Mouse (Mus musculus) lung, embryonic 14.5 days (tissue): ENCODE results near the gene Rfng. TPM values are rescaled to one million over a fixed set of nuclear protein-coding genes. Genes with fewer than 3 reads are reported as not detected.

Experiments
- ATAC-seq: fragments of 200-750 bp; cut with Nextera tagmentation; 2 replicates; pipeline ENCODE4 v1.8.0; 2017; ENCODE audit warnings: mild to moderate bottlenecking, moderate TSS enrichment, moderate library complexity; ENCODE audit not compliant: insufficient read depth
- DNase-seq: peaks from one replicate; pipeline ENCODE4 v3.0.0-alpha.2; 2015
- H3K27ac ChIP-seq: fragments of 300-500 bp; sonication (generic); 2 replicates; pipeline ENCODE4 v1.5.1; 2014; ENCODE audit warnings: low read depth, mild to moderate bottlenecking, moderate library complexity
- H3K27me3 ChIP-seq: fragments of 300-500 bp; sonication (generic); 2 replicates; pipeline ENCODE4 v1.6.1; 2014; ENCODE audit warnings: low read length, control low read depth; ENCODE audit not compliant: insufficient read depth
- H3K36me3 ChIP-seq: fragments of 300-500 bp; sonication (generic); 2 replicates; pipeline ENCODE4 v1.6.1; 2014; ENCODE audit warnings: control low read depth; ENCODE audit not compliant: insufficient read depth
- H3K4me1 ChIP-seq: fragments of 300-500 bp; sonication (generic); 2 replicates; pipeline ENCODE4 v1.6.1; 2014; ENCODE audit warnings: antibody characterized with exemption, control low read depth; ENCODE audit not compliant: insufficient read depth
- H3K4me2 ChIP-seq: fragments of 300-500 bp; sonication (generic); 2 replicates; pipeline ENCODE4 v1.6.1; 2014; ENCODE audit warnings: mild to moderate bottlenecking
- H3K4me3 ChIP-seq: fragments of 300-500 bp; sonication (generic); 2 replicates; pipeline ENCODE4 v1.5.1; 2014; ENCODE audit warnings: low read depth, low read length
- H3K9ac ChIP-seq: fragments of 300-500 bp; sonication (generic); 2 replicates; pipeline ENCODE4 v1.6.1; 2014
- H3K9me3 ChIP-seq: fragments of 300-500 bp; sonication (generic); 2 replicates; pipeline ENCODE4 v1.6.1; 2016; ENCODE audit warnings: low read depth, low read length, control low read depth
- CTCF ChIP-seq: IDR thresholded peaks from 2 replicates; pipeline ENCODE4 v1.5.1; 2016; ENCODE audit warnings: antibody characterized with exemption, low read depth
- WGBS: fragments of 180-500 bp; shearing (Covaris S2); extraction: QIAGEN DNeasy Blood & Tissue Kit; methylation state at CpG from one replicate; pipeline ENCODE4 v1.1.7; 2014; 5-methylcytosine and 5-hydroxymethylcytosine counted together
- polyA plus RNA-seq: library from polyadenylated mRNA; unstranded; fragments of >200 nt; fragmentation: Nextera tagmentation; extraction: Ambion mirVana; gene quantifications from 2 replicates; pipeline ENCODE4 v1.2.1, GENCODE M21; 2014

Gene Rfng
- polyA plus RNA-seq, 1 experiment from 2014 or later = 34.0 TPM

GRCm38 (mm10) chr11:120751606-120752005 lies 32.4 kb downstream of the Rfng start:
- no peaks in the 10 kb centered on the region for H3K9me3 ChIP-seq
- WGBS = 43% methylated on average over 4 of the region's 4 CpGs
- no peak for TF ChIP-seq CTCF
- no peak overlapping the region for H3K4me2 ChIP-seq
- DNase-seq (no peak), ATAC-seq (no peak)
- H3K4me3 ChIP-seq = no peak overlapping the region
- H3K4me1 ChIP-seq = no peaks in the 10 kb centered on the region
- H3K9ac ChIP-seq = no peak overlapping the region
- no peak overlapping the region for H3K27ac ChIP-seq
- no peaks in the 10 kb centered on the region for H3K27me3 ChIP-seq
- no peaks in the 10 kb centered on the region for H3K36me3 ChIP-seq

- Histone ChIP-seq H3K9ac (no peak overlapping the region), H3K27ac (no peak overlapping the region), H3K27me3 (no peaks in the 10 kb centered on the region), H3K36me3 (no peaks in the 10 kb centered on the region), H3K9me3 (no peaks in the 10 kb centered on the region), H3K4me1 (no peaks in the 10 kb centered on the region), H3K4me2 (no peak overlapping the region), H3K4me3 (no peak overlapping the region)
- TF ChIP-seq CTCF = peak; percentile 54
- ATAC-seq (no peak), DNase-seq (peak; percentile 52)
- WGBS = 59% methylated on average over 8 of the region's 8 CpGs
Measured at GRCm38 (mm10) chr11:120749430-120749829, 34.6 kb downstream of the Rfng start.

GRCm38 (mm10) chr11:120747974-120748373 lies 36.0 kb downstream of the Rfng start:
- Histone ChIP-seq H3K4me2 (no peak overlapping the region), H3K36me3 (no peaks in the 10 kb centered on the region), H3K27me3 (no peaks in the 10 kb centered on the region), H3K4me1 (no peaks in the 10 kb centered on the region), H3K9ac (no peak overlapping the region), H3K27ac (no peak overlapping the region), H3K9me3 (no peaks in the 10 kb centered on the region), H3K4me3 (no peak overlapping the region)
- WGBS = 72% methylated on average over 4 of the region's 4 CpGs
- no peak for TF ChIP-seq CTCF
- no peak for ATAC-seq
- DNase-seq = no peak

- no peak overlapping the region for H3K9ac ChIP-seq
- H3K27ac ChIP-seq = peak overlapping the region; percentile 80
- H3K4me3 ChIP-seq = no peak overlapping the region
- peak; percentile 84 for ATAC-seq
- no peaks in the 10 kb centered on the region for H3K36me3 ChIP-seq
- DNase-seq = peak; percentile 72
- H3K9me3 ChIP-seq = no peaks in the 10 kb centered on the region
- no peaks in the 10 kb centered on the region for H3K4me1 ChIP-seq
- WGBS = 56% methylated on average over 7 of the region's 7 CpGs
- no peak overlapping the region for H3K4me2 ChIP-seq
- TF ChIP-seq CTCF = no peak
- no peaks in the 10 kb centered on the region for H3K27me3 ChIP-seq
Measured at GRCm38 (mm10) chr11:120744121-120744701, 39.8 kb downstream of the Rfng start.

DNA sequence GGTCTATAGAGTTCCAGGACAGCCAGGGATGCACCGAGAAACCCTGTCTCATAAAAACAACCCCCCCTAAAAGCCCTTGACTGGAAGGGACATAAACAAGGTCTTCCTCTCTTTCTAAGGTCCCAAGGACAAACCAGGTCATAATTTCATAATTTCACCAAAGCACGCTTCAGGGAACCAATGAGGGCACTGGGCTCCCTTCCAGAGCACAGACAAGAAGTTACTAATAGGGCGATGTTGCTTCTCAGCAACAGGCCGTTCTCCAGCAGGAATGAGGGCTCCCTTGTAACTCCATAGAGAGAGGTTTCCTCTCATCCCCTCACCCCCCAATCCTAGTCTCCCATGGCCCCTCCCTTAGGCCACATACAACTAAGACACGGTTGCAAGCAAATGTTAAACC lies 43.0 kb downstream of the Rfng start:
- Histone ChIP-seq H3K9ac (no peak overlapping the region), H3K27me3 (no peaks in the 10 kb centered on the region)

DNA sequence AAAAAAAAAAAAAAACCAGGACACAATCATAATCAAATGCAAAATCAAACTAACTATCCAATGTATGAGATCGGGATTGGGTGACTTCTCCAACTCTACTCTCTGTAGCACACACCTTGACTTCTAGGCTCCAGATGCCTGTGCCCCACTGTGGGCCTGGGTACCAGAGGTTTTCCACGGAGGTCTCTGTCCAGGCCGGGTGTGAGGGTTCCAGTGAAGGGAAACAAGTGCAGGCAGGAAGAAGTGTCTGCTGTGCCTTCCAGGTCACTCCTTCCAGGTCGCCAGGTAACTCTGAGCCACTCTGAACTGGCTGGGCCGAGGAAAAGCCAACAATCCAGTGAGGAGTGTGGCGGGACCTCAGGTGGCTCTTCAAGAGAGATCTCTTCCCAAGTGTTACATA lies 47.6 kb downstream of the Rfng start:
- DNase-seq (no peak), ATAC-seq (no peak)
- H3K27ac ChIP-seq = no peak overlapping the region
- no peaks in the 10 kb centered on the region for H3K27me3 ChIP-seq
- H3K4me1 ChIP-seq = no peaks in the 10 kb centered on the region
- WGBS = 62% methylated on average over 6 of the region's 6 CpGs
- H3K36me3 ChIP-seq = no peaks in the 10 kb centered on the region
- no peak overlapping the region for H3K4me3 ChIP-seq
- H3K9me3 ChIP-seq = no peaks in the 10 kb centered on the region
- TF ChIP-seq CTCF = no peak
- no peak overlapping the region for H3K4me2 ChIP-seq
- no peak overlapping the region for H3K9ac ChIP-seq

More for the DNA sequence above, 43.0 kb downstream of the Rfng start:
- Histone ChIP-seq H3K27ac (no peak overlapping the region), H3K4me2 (no peak overlapping the region), H3K36me3 (no peaks in the 10 kb centered on the region), H3K9me3 (no peaks in the 10 kb centered on the region), H3K4me1 (no peaks in the 10 kb centered on the region), H3K4me3 (no peak overlapping the region)
- no peak for DNase-seq
- no peak for TF ChIP-seq CTCF
- no peak for ATAC-seq
- WGBS = 83% methylated on average over 5 of the region's 5 CpGs

- Histone ChIP-seq H3K9me3 (no peaks in the 10 kb centered on the region), H3K27me3 (no peaks in the 10 kb centered on the region), H3K27ac (no peak overlapping the region), H3K4me1 (no peaks in the 10 kb centered on the region), H3K4me2 (no peak overlapping the region), H3K36me3 (no peaks in the 10 kb centered on the region), H3K4me3 (no peak overlapping the region), H3K9ac (no peak overlapping the region)
- ATAC-seq (no peak), DNase-seq (peak; percentile 65)
- TF ChIP-seq CTCF = no peak
- WGBS = 53% methylated on average over 6 of the region's 6 CpGs
Measured at GRCm38 (mm10) chr11:120733521-120733920, 50.5 kb downstream of the Rfng start.
